Mouse (Mus musculus) E14TG2a.4 (cell line): ENCODE measurements around the gene Nckipsd.

Source experiments
- CTCF ChIP-seq: conservative IDR thresholded peaks from 2 replicates; pipeline ENCODE4 v1.5.1; 2014; ENCODE audit warnings: low read length
- NANOG ChIP-seq: IDR thresholded peaks from 2 replicates; pipeline ENCODE4 v1.6.1; 2014; ENCODE audit warnings: borderline replicate concordance, low read length, mixed read lengths
- POU5F1 ChIP-seq: IDR thresholded peaks from 2 replicates; pipeline ENCODE4 v1.6.1; 2014; ENCODE audit warnings: low read length, borderline replicate concordance

GRCm38 (mm10) chr9:108827454-108827853, 19.3 kb downstream of the Nckipsd start:
- TF ChIP-seq CTCF: no peak
- no peak for TF ChIP-seq NANOG
- TF ChIP-seq POU5F1: no peak
